Mouse (Mus musculus) hindbrain, embryonic 14.5 days (tissue): Measurements from ENCODE around the gene Cd200. TPM values are rescaled to one million over a fixed set of nuclear protein-coding genes. Genes with fewer than 3 reads are reported as not detected.

ENCODE experiments used
- ATAC-seq: fragments of 200-750 bp; cut with Nextera tagmentation; 2 replicates; pipeline ENCODE4 v1.8.0; 2017; ENCODE audit warnings: moderate number of reproducible peaks, mild to moderate bottlenecking, moderate TSS enrichment, moderate library complexity; ENCODE audit not compliant: low FRiP score
- DNase-seq: peaks from one replicate; pipeline ENCODE4 v3.0.0-alpha.2; 2015; ENCODE audit warnings: low spot score
- H3K27ac ChIP-seq: fragments of 300-500 bp; sonication (generic); 2 replicates; pipeline ENCODE4 v1.5.1; 2014; ENCODE audit warnings: mild to moderate bottlenecking, moderate library complexity
- H3K27me3 ChIP-seq: fragments of 300-500 bp; sonication (generic); 2 replicates; pipeline ENCODE4 v1.6.1; 2014; ENCODE audit warnings: mild to moderate bottlenecking, low read length, mixed read lengths; ENCODE audit not compliant: control insufficient read depth, insufficient read depth
- H3K36me3 ChIP-seq: fragments of 300-500 bp; sonication (generic); replicated peaks from 2 replicates; pipeline ENCODE4 v1.6.1; 2014; ENCODE audit not compliant: control insufficient read depth, insufficient read depth
- H3K4me1 ChIP-seq: fragments of 300-500 bp; sonication (generic); replicated peaks from 2 replicates; pipeline ENCODE4 v1.6.1; 2014; ENCODE audit warnings: antibody characterized with exemption, low read length, mixed read lengths; ENCODE audit not compliant: control insufficient read depth, insufficient read depth
- H3K4me2 ChIP-seq: fragments of 300-500 bp; sonication (generic); replicated peaks from 2 replicates; pipeline ENCODE4 v1.6.1; 2014; ENCODE audit warnings: mild to moderate bottlenecking, moderate library complexity
- H3K4me3 ChIP-seq: fragments of 300-500 bp; sonication (generic); replicated peaks from 2 replicates; pipeline ENCODE4 v1.5.1; 2014; ENCODE audit warnings: mild to moderate bottlenecking, low read length
- H3K9ac ChIP-seq: fragments of 300-500 bp; sonication (generic); 2 replicates; pipeline ENCODE4 v1.6.1; 2014
- H3K9me3 ChIP-seq: fragments of 300-500 bp; sonication (generic); 2 replicates; pipeline ENCODE4 v1.6.1; 2016; ENCODE audit warnings: low read length; ENCODE audit not compliant: control insufficient read depth
- WGBS: fragments of 180-500 bp; shearing (Covaris S2); extraction: QIAGEN DNeasy Blood & Tissue Kit; methylation state at CpG from one replicate; pipeline ENCODE4 v1.1.7; 2014; 5-methylcytosine and 5-hydroxymethylcytosine counted together
- polyA plus RNA-seq: library from polyadenylated mRNA; unstranded; fragments of >200 nt; fragmentation: Nextera tagmentation; extraction: Ambion mirVana; gene quantifications from 2 replicates; pipeline ENCODE4 v1.2.1, GENCODE M21; 2014

The Cd200 gene
- polyA plus RNA-seq, 1 experiment from 2014 or later = 356 TPM

- 90% methylated on average over 8 of the region's 8 CpGs for WGBS
- Histone ChIP-seq H3K27ac (no peak overlapping the region), H3K36me3 (no peaks in the 10 kb centered on the region), H3K27me3 (no peaks in the 10 kb centered on the region), H3K4me1 (no peaks in the 10 kb centered on the region), H3K9ac (no peak overlapping the region), H3K4me3 (no peak overlapping the region), H3K9me3 (no peaks in the 10 kb centered on the region), H3K4me2 (no peak overlapping the region)
- ATAC-seq (no peak; the same call in 1 of the 2 replicates), DNase-seq (no peak)
Observed at GRCm38 (mm10) chr16:45333678-45334375, 75.0 kb downstream of the Cd200 start.

DNA sequence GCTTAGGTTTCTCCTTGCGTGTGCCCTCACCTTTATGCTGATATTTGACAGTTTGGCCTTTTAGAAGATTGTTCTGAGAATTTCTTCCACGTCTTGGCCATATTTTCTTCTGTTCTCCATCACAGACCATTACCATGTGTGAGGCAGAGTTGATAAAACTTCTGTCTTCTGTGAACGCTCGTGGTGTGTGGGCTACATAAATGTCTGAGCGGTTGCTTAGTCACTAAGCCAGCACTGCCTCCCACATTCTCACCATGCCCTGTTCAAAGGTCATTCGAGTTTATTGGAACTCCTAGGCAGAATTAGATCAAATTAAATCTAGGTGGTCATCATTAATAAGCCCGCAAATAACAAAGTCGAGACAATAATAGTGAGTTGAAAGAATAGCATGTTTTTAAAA, 76.3 kb downstream of the Cd200 start:
- H3K9ac ChIP-seq = no peak overlapping the region
- no peaks in the 10 kb centered on the region for H3K36me3 ChIP-seq
- no peaks in the 10 kb centered on the region for H3K9me3 ChIP-seq
- no peak overlapping the region for H3K27ac ChIP-seq
- no peak overlapping the region for H3K4me3 ChIP-seq
- no peaks in the 10 kb centered on the region for H3K27me3 ChIP-seq
- WGBS = 71% methylated on average over 8 of the region's 8 CpGs
- ATAC-seq (no peak), DNase-seq (no peak)
- no peak overlapping the region for H3K4me2 ChIP-seq
- H3K4me1 ChIP-seq = no peaks in the 10 kb centered on the region

Other genes starting within 250 kb of the Cd200 start
- 0.10 TPM in 1 of 2 replicates, not detected in the other for gene Btla, start 184.7 kb downstream of the Cd200 start, polyA plus RNA-seq
- not detected in 2 replicates for gene Gm609, start 83.9 kb upstream of the Cd200 start, polyA plus RNA-seq
- not detected in 2 replicates for gene Gm17783, start 123.0 kb upstream of the Cd200 start, polyA plus RNA-seq
- not detected in 2 replicates for gene Slc9c1, start 126.3 kb upstream of the Cd200 start, polyA plus RNA-seq
- 0.08 TPM in 1 of 2 replicates, not detected in the other for gene Gcsam, start 201.3 kb upstream of the Cd200 start, polyA plus RNA-seq
- 0.09 TPM in 1 of 2 replicates, not detected in the other for gene BC016579, start 245.0 kb upstream of the Cd200 start, polyA plus RNA-seq